Mouse (Mus musculus) intestine, embryonic 15.5 days (tissue): Measurements from ENCODE around the gene Plppr3. TPM values are rescaled to one million over a fixed set of nuclear protein-coding genes. Genes with fewer than 3 reads are reported as not detected.
A peak's percentile ranks its signal among the peaks of the same experiment; 100 is the strongest.
"Not testable (repeated sequence)": the region's sequence is repeated elsewhere in the genome, so short reads cannot be mapped to it uniquely, and the experiment has no call there.

Experiments used
- ATAC-seq: fragments of 200-750 bp; cut with Nextera tagmentation; 2 replicates; pipeline ENCODE4 v1.8.0; 2017; ENCODE audit warnings: moderate TSS enrichment, moderate library complexity
- H3K27ac ChIP-seq: fragments of 300-500 bp; sonication (generic); 2 replicates; pipeline ENCODE4 v1.5.1; 2015; ENCODE audit warnings: mild to moderate bottlenecking, inconsistent platforms
- H3K27me3 ChIP-seq: fragments of 300-500 bp; sonication (generic); replicated peaks from 2 replicates; pipeline ENCODE4 v1.6.1; 2015; ENCODE audit warnings: inconsistent platforms
- H3K36me3 ChIP-seq: fragments of 300-500 bp; sonication (generic); 2 replicates; pipeline ENCODE4 v1.6.1; 2015; ENCODE audit warnings: inconsistent platforms
- H3K4me1 ChIP-seq: fragments of 300-500 bp; sonication (generic); replicated peaks from 2 replicates; pipeline ENCODE4 v1.6.1; 2015; ENCODE audit warnings: inconsistent platforms
- H3K4me2 ChIP-seq: fragments of 300-500 bp; sonication (generic); replicated peaks from 2 replicates; pipeline ENCODE4 v1.6.1; 2015; ENCODE audit warnings: mild to moderate bottlenecking, inconsistent platforms
- H3K4me3 ChIP-seq: fragments of 300-500 bp; sonication (generic); replicated peaks from 2 replicates; pipeline ENCODE4 v1.5.1; 2015; ENCODE audit warnings: inconsistent platforms
- H3K9ac ChIP-seq: fragments of 300-500 bp; sonication (generic); 2 replicates; pipeline ENCODE4 v1.6.1; 2015; ENCODE audit warnings: inconsistent platforms
- H3K9me3 ChIP-seq: fragments of 300-500 bp; sonication (generic); 2 replicates; pipeline ENCODE4 v1.6.1; 2016; ENCODE audit warnings: inconsistent platforms
- WGBS: fragments of 180-500 bp; shearing (Covaris S2); methylation state at CpG from one replicate; pipeline ENCODE4 v1.1.7; 2015; 5-methylcytosine and 5-hydroxymethylcytosine counted together
- polyA plus RNA-seq: library from polyadenylated mRNA; unstranded; fragments of >200 nt; fragmentation: Nextera tagmentation; extraction: Ambion mirVana; gene quantifications from 2 replicates; pipeline ENCODE4 v1.2.1, GENCODE M21; 2015

Gene Plppr3
- polyA plus RNA-seq, 1 experiment from 2014 or later: 32.7 TPM

- Histone ChIP-seq H3K27me3 (no peaks in the 10 kb centered on the region), H3K4me2 (no peak overlapping the region), H3K36me3 (peaks cover 25% of the 10 kb centered on the region), H3K9ac (no peak overlapping the region), H3K4me3 (no peak overlapping the region), H3K27ac (no peak overlapping the region), H3K9me3 (no peaks in the 10 kb centered on the region), H3K4me1 (peaks cover 15% of the 10 kb centered on the region)
- 89% methylated on average over 16 of the region's 16 CpGs for WGBS
- ATAC-seq: no peak
Observed at GRCm38 (mm10) chr10:79896306-79896705, 21.9 kb upstream of the Plppr3 start.

DNA sequence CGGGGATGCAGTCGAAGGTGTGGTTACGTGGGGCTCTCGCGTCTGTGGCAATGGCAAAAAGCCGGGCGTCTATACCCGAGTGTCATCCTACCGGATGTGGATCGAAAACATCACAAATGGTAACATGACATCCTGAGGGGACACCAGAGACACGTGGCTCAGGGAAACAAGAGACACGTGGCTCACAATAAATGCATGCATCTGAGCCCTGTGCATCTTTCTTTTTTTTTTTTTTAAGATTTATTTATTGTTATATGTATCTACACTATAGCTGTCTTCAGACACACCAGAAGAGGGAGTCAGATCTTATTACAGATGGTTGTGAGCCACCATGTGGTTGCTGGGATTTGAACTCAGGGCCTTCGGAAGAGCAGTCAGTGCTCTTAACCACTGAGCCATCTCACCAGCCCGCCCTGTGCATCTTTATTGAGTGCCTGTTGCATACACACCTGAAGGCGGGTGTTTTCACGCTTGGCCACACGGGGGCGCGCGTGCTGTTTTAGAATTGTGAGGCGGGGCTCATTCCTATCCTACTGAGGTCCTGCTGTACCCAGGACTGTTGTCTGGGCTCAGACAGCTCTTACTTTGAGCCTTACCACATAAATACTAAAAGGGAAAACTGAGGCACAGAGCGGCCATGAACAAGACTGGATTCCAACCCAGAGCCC lies 18.2 kb upstream of the Plppr3 start:
- H3K4me1 ChIP-seq, H3K4me2 ChIP-seq, H3K27ac ChIP-seq, H3K4me3 ChIP-seq, H3K9me3 ChIP-seq, H3K27me3 ChIP-seq, H3K9ac ChIP-seq: not testable (repeated sequence)
- 44% methylated on average over 22 of the region's 22 CpGs for WGBS
- ATAC-seq: peak; percentile 60
- H3K36me3 ChIP-seq: peaks cover 13% of the 10 kb centered on the region; the same call in 1 of the 2 replicates

DNA sequence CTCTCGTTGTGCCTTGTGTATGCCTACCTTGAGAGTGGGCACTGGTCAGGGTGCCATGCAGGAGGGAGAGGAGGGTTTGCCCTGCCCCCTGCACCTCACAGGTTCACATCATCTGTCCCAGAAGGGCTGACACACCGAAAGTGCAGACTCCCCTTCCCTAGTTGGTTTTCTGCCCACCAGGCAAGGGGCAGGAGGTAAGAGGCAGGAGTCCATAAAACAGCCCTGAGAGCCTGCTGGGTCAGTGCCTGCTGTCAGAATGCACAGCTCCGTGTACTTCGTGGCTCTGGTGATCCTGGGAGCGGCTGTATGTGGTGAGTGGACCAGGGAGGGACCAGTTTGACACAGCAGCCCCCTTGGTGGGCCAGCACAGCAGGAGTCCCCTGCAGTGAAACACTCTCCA lies 16.2 kb upstream of the Plppr3 start, which contains the start of gene Cfd:
Gene Cfd (plus strand): TSS at position 184 of the 400 bp plus-strand sequence.
- ATAC-seq: no peak
- Histone ChIP-seq H3K4me3 (no peak within 1 kb of the TSS), H3K4me2 (no peak within 1 kb of the TSS), H3K9me3 (no peaks in the 10 kb centered on the region), H3K4me1 (no peaks in the 10 kb centered on the region), H3K9ac (no peak within 1 kb of the TSS), H3K36me3 (peaks cover 7% of the 10 kb centered on the region; the same call in 1 of the 2 replicates), H3K27me3 (no peaks in the 10 kb centered on the region), H3K27ac (no peak within 1 kb of the TSS)
- 52% methylated on average over 5 of the region's 5 CpGs for WGBS

DNA sequence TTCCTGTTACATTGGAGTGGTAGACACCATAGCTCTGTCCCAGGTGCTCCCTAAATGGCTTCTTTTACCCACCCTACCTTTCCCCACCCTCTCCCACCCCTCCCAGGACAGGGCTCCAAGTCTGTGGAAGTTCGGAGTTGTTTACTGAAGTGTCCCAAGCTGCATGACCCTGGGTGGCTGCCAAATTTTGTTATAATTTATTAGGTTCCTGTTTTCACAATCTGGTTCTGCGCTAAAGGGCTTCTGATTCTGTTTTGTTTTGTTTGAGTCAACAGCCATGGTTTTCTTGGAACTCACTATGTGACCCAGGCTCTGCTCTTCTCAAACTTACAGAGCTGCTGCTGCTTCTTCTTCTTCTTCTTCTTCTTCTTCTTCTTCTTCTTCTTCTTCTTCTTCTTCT lies 15.0 kb upstream of the Plppr3 start:
- no peak overlapping the region for H3K27ac ChIP-seq
- no peaks in the 10 kb centered on the region for H3K36me3 ChIP-seq
- WGBS: 45% methylated on average over 2 of the region's 2 CpGs
- no peak for ATAC-seq
- H3K9ac ChIP-seq: no peak overlapping the region
- no peaks in the 10 kb centered on the region for H3K9me3 ChIP-seq
- H3K27me3 ChIP-seq: no peaks in the 10 kb centered on the region
- no peak overlapping the region for H3K4me2 ChIP-seq
- H3K4me1 ChIP-seq: no peaks in the 10 kb centered on the region
- H3K4me3 ChIP-seq: no peak overlapping the region

GRCm38 (mm10) chr10:79886611-79887010 lies 12.2 kb upstream of the Plppr3 start:
- Histone ChIP-seq H3K27me3 (no peaks in the 10 kb centered on the region; the same call in 1 of the 2 replicates), H3K4me3 (no peak overlapping the region), H3K36me3 (no peaks in the 10 kb centered on the region), H3K27ac (no peak overlapping the region), H3K9ac (no peak overlapping the region), H3K9me3 (no peaks in the 10 kb centered on the region), H3K4me1 (peaks cover 18% of the 10 kb centered on the region), H3K4me2 (no peak overlapping the region)
- WGBS: 71% methylated on average over 8 of the region's 8 CpGs
- ATAC-seq: no peak

DNA sequence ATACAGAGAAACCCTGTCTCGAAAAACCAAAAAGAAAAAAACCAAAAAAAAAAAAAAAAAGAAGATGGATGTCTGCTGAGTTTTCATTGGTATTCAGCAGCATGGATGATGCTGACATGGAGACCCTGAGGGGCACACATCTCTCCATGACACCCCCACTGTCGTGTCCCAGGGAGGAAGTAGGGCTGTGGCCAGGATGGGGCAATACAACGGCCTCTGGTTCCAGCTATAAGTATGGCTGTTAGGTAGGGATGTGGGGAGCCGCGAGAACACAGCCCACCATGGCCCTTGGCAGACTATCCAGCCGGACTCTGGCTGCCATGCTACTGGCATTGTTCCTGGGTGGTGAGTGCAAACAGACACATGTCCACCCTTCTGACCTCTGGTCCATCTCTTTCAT lies 11.6 kb upstream of the Plppr3 start, which contains the start of gene Elane:
Gene Elane (plus strand): TSS at position 194 of the 400 bp plus-strand sequence.
- no peaks in the 10 kb centered on the region; the same call in 1 of the 2 replicates for H3K27me3 ChIP-seq
- no peak within 1 kb of the TSS for H3K9ac ChIP-seq
- H3K9me3 ChIP-seq: no peaks in the 10 kb centered on the region
- H3K4me1 ChIP-seq: peaks cover 18% of the 10 kb centered on the region
- ATAC-seq: no peak
- H3K4me2 ChIP-seq: no peak within 1 kb of the TSS
- WGBS: 81% methylated on average over 6 of the region's 6 CpGs
- H3K27ac ChIP-seq: no peak within 1 kb of the TSS
- no peaks in the 10 kb centered on the region for H3K36me3 ChIP-seq
- no peak within 1 kb of the TSS for H3K4me3 ChIP-seq

GRCm38 (mm10) chr10:79884938-79885337 lies 10.5 kb upstream of the Plppr3 start:
- not testable (repeated sequence) for H3K27me3 ChIP-seq, H3K4me2 ChIP-seq, H3K9me3 ChIP-seq, H3K36me3 ChIP-seq, ATAC-seq, H3K4me3 ChIP-seq, H3K9ac ChIP-seq, H3K27ac ChIP-seq
- peaks cover 26% of the 10 kb centered on the region for H3K4me1 ChIP-seq
- 61% methylated on average over 3 of the region's 3 CpGs for WGBS

DNA sequence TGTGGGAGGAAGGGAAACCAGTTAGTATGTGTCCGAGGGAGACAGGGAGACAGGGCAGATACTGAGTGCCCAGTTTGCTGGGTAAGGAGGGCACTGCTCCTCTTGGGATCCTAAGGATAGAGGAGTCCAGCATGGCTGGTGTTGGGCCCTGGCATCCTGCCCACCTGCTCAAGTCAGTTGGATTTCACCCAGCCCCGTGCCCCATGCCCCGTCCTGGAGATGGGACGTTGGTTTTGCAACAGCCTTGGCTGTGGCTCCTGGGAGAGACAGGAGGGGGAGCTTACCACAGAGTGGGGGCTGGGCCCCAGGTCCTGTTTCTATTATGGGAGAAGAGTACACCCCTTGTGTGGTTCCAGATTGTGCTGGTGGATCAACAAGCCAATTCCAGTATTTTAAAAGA lies 10.0 kb upstream of the Plppr3 start:
- ATAC-seq: no peak
- Histone ChIP-seq H3K4me3 (no peak overlapping the region), H3K27me3 (no peaks in the 10 kb centered on the region; the same call in 1 of the 2 replicates), H3K4me2 (no peak overlapping the region), H3K9ac (no peak overlapping the region), H3K9me3 (no peaks in the 10 kb centered on the region), H3K4me1 (peaks cover 30% of the 10 kb centered on the region), H3K27ac (no peak overlapping the region), H3K36me3 (no peaks in the 10 kb centered on the region)
- 65% methylated on average over 4 of the region's 4 CpGs for whole genome bisulfite sequencing

GRCm38 (mm10) chr10:79883297-79884084 lies 9.1 kb upstream of the Plppr3 start:
- 0 out of 2 replicates have a peak overlapping the region, but pooled peaks have one; percentile 14 for H3K4me2 ChIP-seq
- H3K27ac ChIP-seq: no peak overlapping the region
- no peak overlapping the region for H3K4me3 ChIP-seq
- H3K9ac ChIP-seq: no peak overlapping the region
- WGBS: 20% methylated on average over 22 of the region's 22 CpGs
- H3K9me3 ChIP-seq: no peaks in the 10 kb centered on the region
- no peaks in the 10 kb centered on the region for H3K36me3 ChIP-seq
- no peaks in the 10 kb centered on the region; the same call in 1 of the 2 replicates for H3K27me3 ChIP-seq
- H3K4me1 ChIP-seq: peaks cover 32% of the 10 kb centered on the region
- ATAC-seq: peak; percentile 37; the same call in 1 of the 2 replicates

GRCm38 (mm10) chr10:79881981-79882380 lies 7.5 kb upstream of the Plppr3 start:
- H3K4me2 ChIP-seq: peak overlapping the region; percentile 44
- WGBS: 9% methylated on average over 22 of the region's 22 CpGs
- H3K36me3 ChIP-seq: no peaks in the 10 kb centered on the region
- ATAC-seq: no peak
- no peaks in the 10 kb centered on the region for H3K9me3 ChIP-seq
- no peak overlapping the region for H3K27ac ChIP-seq
- H3K27me3 ChIP-seq: no peaks in the 10 kb centered on the region; the same call in 1 of the 2 replicates
- H3K4me1 ChIP-seq: peaks cover 36% of the 10 kb centered on the region
- 0 out of 2 replicates have a peak overlapping the region, but pooled peaks have one; percentile 26 for H3K9ac ChIP-seq
- H3K4me3 ChIP-seq: peak overlapping the region; percentile 4; the same call in 1 of the 2 replicates

- H3K9ac ChIP-seq: no peak overlapping the region
Observed at GRCm38 (mm10) chr10:79880721-79881120, 6.3 kb upstream of the Plppr3 start.

DNA sequence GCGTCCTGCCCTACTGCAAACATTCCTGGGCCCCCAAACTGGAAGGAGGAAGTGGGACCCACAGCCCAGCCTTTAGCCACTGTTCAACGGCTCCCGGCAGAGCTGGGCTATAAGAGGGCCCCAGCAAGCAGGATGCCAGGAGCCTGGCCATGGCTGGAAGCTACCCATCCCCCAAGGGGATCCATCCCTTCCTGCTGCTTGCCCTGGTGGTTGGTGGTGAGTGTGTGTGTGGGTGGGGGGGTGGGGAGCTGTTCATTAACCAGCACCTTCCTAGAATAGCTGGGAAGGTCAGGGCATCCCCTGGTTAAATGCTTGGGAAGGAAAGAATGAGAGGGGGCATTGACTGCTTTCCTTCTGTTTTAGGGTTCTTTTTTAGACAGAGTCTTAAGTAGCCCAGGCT lies 5.1 kb upstream of the Plppr3 start:
- 13% methylated on average over 3 of the region's 3 CpGs for WGBS
- H3K27ac ChIP-seq: no peak overlapping the region
- ATAC-seq: no peak

More at GRCm38 (mm10) chr10:79880721-79881120, 6.3 kb upstream of the Plppr3 start:
- Histone ChIP-seq H3K36me3 (no peaks in the 10 kb centered on the region), H3K27me3 (no peaks in the 10 kb centered on the region; the same call in 1 of the 2 replicates), H3K4me1 (peaks cover 37% of the 10 kb centered on the region), H3K27ac (no peak overlapping the region), H3K9me3 (no peaks in the 10 kb centered on the region), H3K4me2 (peak overlapping the region; percentile 5; the same call in 1 of the 2 replicates), H3K4me3 (no peak overlapping the region)
- 16% methylated on average over 9 of the region's 9 CpGs for WGBS
- peak; percentile 18; the same call in 1 of the 2 replicates for ATAC-seq

More for the DNA sequence above, 5.1 kb upstream of the Plppr3 start:
- H3K4me3 ChIP-seq: no peak overlapping the region
- H3K36me3 ChIP-seq: no peaks in the 10 kb centered on the region
- no peaks in the 10 kb centered on the region for H3K9me3 ChIP-seq
- no peak overlapping the region for H3K4me2 ChIP-seq
- H3K27me3 ChIP-seq: no peaks in the 10 kb centered on the region; the same call in 1 of the 2 replicates
- peaks cover 44% of the 10 kb centered on the region for H3K4me1 ChIP-seq
- no peak overlapping the region for H3K9ac ChIP-seq
